Mouse (Mus musculus) kidney, postnatal 0 days (tissue): ENCODE measurements at regions not wholly inside any gene's neighbourhood (a gene's known extent, or its start where the extent isn't known, plus 50 kb on each side); places are given as distances from the start of the nearest gene placed in this dataset.

Source experiments
- ATAC-seq: fragments of 200-750 bp; cut with Nextera tagmentation; replicated peaks from 2 replicates; pipeline ENCODE4 v1.8.0; 2017; ENCODE audit warnings: low read depth, moderate number of reproducible peaks, moderate TSS enrichment, moderate library complexity; ENCODE audit not compliant: low FRiP score
- DNase-seq: peaks from one replicate; pipeline ENCODE4 v3.0.0-alpha.2; 2016; ENCODE audit warnings: low spot score
- H3K27ac ChIP-seq: fragments of 300-500 bp; sonication (generic); 2 replicates; pipeline ENCODE4 v1.5.1; 2014; ENCODE audit warnings: mild to moderate bottlenecking
- H3K27me3 ChIP-seq: fragments of 300-500 bp; sonication (generic); 2 replicates; pipeline ENCODE4 v1.6.1; 2014; ENCODE audit warnings: low read length, mixed read lengths; ENCODE audit not compliant: insufficient read depth
- H3K36me3 ChIP-seq: fragments of 300-500 bp; sonication (generic); 2 replicates; pipeline ENCODE4 v1.6.1; 2014; ENCODE audit warnings: low read length, mixed read lengths; ENCODE audit not compliant: insufficient read depth
- H3K4me1 ChIP-seq: fragments of 300-500 bp; sonication (generic); replicated peaks from 2 replicates; pipeline ENCODE4 v1.6.1; 2014; ENCODE audit warnings: antibody characterized with exemption, low read length, mixed read lengths; ENCODE audit not compliant: insufficient read depth
- H3K4me2 ChIP-seq: fragments of 300-500 bp; sonication (generic); 2 replicates; pipeline ENCODE4 v1.6.1; 2014; ENCODE audit warnings: mild to moderate bottlenecking, low read length, moderate library complexity, mixed read lengths
- H3K4me3 ChIP-seq: fragments of 300-500 bp; sonication (generic); replicated peaks from 2 replicates; pipeline ENCODE4 v1.5.1; 2014; ENCODE audit warnings: low read depth, low read length
- H3K9ac ChIP-seq: fragments of 300-500 bp; sonication (generic); 2 replicates; pipeline ENCODE4 v1.6.1; 2014; ENCODE audit warnings: low read depth, low read length
- H3K9me3 ChIP-seq: fragments of 300-500 bp; sonication (generic); replicated peaks from 2 replicates; pipeline ENCODE4 v1.6.1; 2016; ENCODE audit warnings: low read length, inconsistent platforms, mixed read lengths
- CTCF ChIP-seq: IDR thresholded peaks from 2 replicates; pipeline ENCODE4 v1.5.1; 2016; ENCODE audit warnings: antibody characterized with exemption, low read depth, mild to moderate bottlenecking, moderate library complexity
- WGBS: fragments of 180-500 bp; shearing (Covaris S2); extraction: QIAGEN DNeasy Blood & Tissue Kit; methylation state at CpG from one replicate; pipeline ENCODE4 v1.1.7; 2014; 5-methylcytosine and 5-hydroxymethylcytosine counted together

- Histone ChIP-seq H3K4me2 (no peak overlapping the region), H3K27ac (no peak overlapping the region), H3K4me1 (peaks cover 3% of the 10 kb centered on the region; the same call in 1 of the 2 replicates), H3K4me3 (no peak overlapping the region), H3K36me3 (no peaks in the 10 kb centered on the region), H3K27me3 (no peaks in the 10 kb centered on the region), H3K9ac (no peak overlapping the region), H3K9me3 (no peaks in the 10 kb centered on the region)
- DNase-seq (peak; percentile 65), ATAC-seq (no peak; the same call in 1 of the 2 replicates)
- 28% methylated on average over 3 of the region's 3 CpGs for WGBS
- no peak for TF ChIP-seq CTCF
These were observed 154.7 kb upstream of the Tmc3 start for GRCm38 (mm10) chr7:83429929-83430556.

- WGBS: 10% methylated on average over 2 of the region's 2 CpGs
- DNase-seq: peak; percentile 82
- no peak for TF ChIP-seq CTCF
- Histone ChIP-seq H3K9me3 (no peaks in the 10 kb centered on the region), H3K36me3 (no peaks in the 10 kb centered on the region), H3K9ac (no peak overlapping the region), H3K4me2 (no peak overlapping the region), H3K27me3 (no peaks in the 10 kb centered on the region), H3K4me1 (peaks cover 3% of the 10 kb centered on the region; the same call in 1 of the 2 replicates), H3K4me3 (no peak overlapping the region), H3K27ac (no peak overlapping the region)
- no peak for ATAC-seq
These were observed 153.6 kb upstream of the Tmc3 start for GRCm38 (mm10) chr7:83431094-83431493.

- no peaks in the 10 kb centered on the region for H3K9me3 ChIP-seq
- no peak overlapping the region for H3K27ac ChIP-seq
- no peak overlapping the region for H3K4me2 ChIP-seq
- 75% methylated on average over 1 of the region's 1 CpGs for WGBS
- no peaks in the 10 kb centered on the region for H3K27me3 ChIP-seq
- peaks cover 3% of the 10 kb centered on the region; the same call in 1 of the 2 replicates for H3K4me1 ChIP-seq
- no peaks in the 10 kb centered on the region for H3K36me3 ChIP-seq
- no peak for TF ChIP-seq CTCF
- ATAC-seq (no peak), DNase-seq (peak; percentile 59)
- no peak overlapping the region for H3K9ac ChIP-seq
- H3K4me3 ChIP-seq: no peak overlapping the region
These were observed 151.9 kb upstream of the Tmc3 start for GRCm38 (mm10) chr7:83432843-83433242.

DNA sequence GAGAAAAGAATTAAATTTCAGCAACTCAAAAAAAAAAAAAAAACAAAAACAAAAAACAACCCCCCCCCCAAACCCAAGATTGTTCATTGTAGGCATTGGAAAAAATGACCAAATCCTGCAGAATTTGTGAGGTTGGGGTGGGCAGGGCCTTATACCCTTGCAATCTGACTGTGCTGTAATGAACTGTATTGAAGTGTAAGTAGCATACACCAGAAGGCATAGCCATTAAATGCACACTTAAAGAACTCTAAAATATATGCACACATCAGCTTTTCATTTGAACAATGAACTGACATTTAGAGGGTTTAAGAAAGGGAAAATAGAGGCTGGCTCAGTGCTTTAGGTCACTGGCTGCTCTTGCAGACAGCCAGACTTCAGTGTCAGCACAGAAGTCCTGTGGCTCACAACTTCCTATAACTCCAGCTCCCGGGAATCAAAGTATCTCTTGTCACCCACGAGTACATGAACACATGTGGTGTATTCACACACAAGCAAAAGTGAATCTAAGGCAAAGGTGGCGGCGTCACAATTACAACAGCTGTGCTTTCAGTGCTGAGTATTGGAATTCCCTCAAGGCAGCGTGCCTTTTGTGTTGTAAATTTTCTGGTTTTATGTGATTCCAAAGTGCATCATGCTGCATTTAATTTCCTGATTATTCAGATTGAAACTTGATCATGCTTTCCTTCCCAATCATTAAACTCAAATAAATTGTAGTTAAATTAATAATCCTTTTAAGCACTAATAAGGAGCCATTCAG lies 150.6 kb upstream of the Tmc3 start:
- no peaks in the 10 kb centered on the region for H3K36me3 ChIP-seq
- no peak overlapping the region for H3K27ac ChIP-seq
- DNase-seq (no peak), ATAC-seq (no peak)
- H3K27me3 ChIP-seq: no peaks in the 10 kb centered on the region
- H3K4me3 ChIP-seq: no peak overlapping the region
- WGBS: 38% methylated on average over 5 of the region's 5 CpGs
- H3K4me1 ChIP-seq: peaks cover 3% of the 10 kb centered on the region; the same call in 1 of the 2 replicates
- no peak overlapping the region for H3K9ac ChIP-seq
- no peak overlapping the region for H3K4me2 ChIP-seq
- TF ChIP-seq CTCF: no peak
- H3K9me3 ChIP-seq: no peaks in the 10 kb centered on the region

GRCm38 (mm10) chr7:83438538-83439393 lies 146.0 kb upstream of the Tmc3 start:
- Histone ChIP-seq H3K4me1 (no peaks in the 10 kb centered on the region), H3K9ac (no peak overlapping the region), H3K36me3 (no peaks in the 10 kb centered on the region), H3K9me3 (no peaks in the 10 kb centered on the region), H3K4me3 (no peak overlapping the region), H3K4me2 (no peak overlapping the region), H3K27me3 (no peaks in the 10 kb centered on the region), H3K27ac (no peak overlapping the region)
- peak; percentile 59 for DNase-seq
- TF ChIP-seq CTCF: peak; percentile 74
- WGBS: 51% methylated on average over 7 of the region's 7 CpGs
- ATAC-seq: peak; percentile 72; the same call in 1 of the 2 replicates

GRCm38 (mm10) chr7:83443596-83444278 lies 141.0 kb upstream of the Tmc3 start:
- DNase-seq (peak; percentile 76), ATAC-seq (no peak)
- Histone ChIP-seq H3K27me3 (no peaks in the 10 kb centered on the region), H3K4me1 (no peaks in the 10 kb centered on the region), H3K4me3 (no peak overlapping the region), H3K27ac (peak overlapping the region; percentile 72), H3K36me3 (no peaks in the 10 kb centered on the region), H3K4me2 (0 out of 2 replicates have a peak overlapping the region, but pooled peaks have one; percentile 3), H3K9me3 (no peaks in the 10 kb centered on the region), H3K9ac (no peak overlapping the region)
- 12% methylated on average over 16 of the region's 16 CpGs for WGBS
- TF ChIP-seq CTCF: no peak
